Mouse (Mus musculus): ENCODE measurements around the gene Frmd8. TPM values are rescaled to one million over a fixed set of nuclear protein-coding genes. Genes with fewer than 3 reads are reported as not detected.

Frmd8 gene
- total RNA-seq (2012; rRNA removed): 20.8 and 22.8 TPM in 2 replicates
- 10 to 100 TPM in 1 of 2 experiments, not detected in 1; 34.4 TPM for polyA plus RNA-seq (2012; ENCODE audit: insufficient read depth in 1 of 2, insufficient read length in 2 of 2, low read depth in 1 of 2, low replicate concordance in 2 of 2, missing spikeins in 1 of 2)

- H3K36me3 ChIP-seq (ENCODE audit: control insufficient read depth in 1 of 2, insufficient read depth in 2 of 2, low read length in 2 of 2): peaks cover 0 to 14% of the 10 kb centered on the region in 2 experiments; a peak in 2 of 4 replicates
- peak; percentile 98 for DNase-seq (ENCODE audit: low read depth, low spot score)
- H3K27me3 ChIP-seq (ENCODE audit: control insufficient read depth in 1 of 2, insufficient read depth in 2 of 2, low read length in 2 of 2): no peaks in the 10 kb centered on the region
- H3K4me1 ChIP-seq (ENCODE audit: control insufficient read depth in 1 of 2, insufficient read depth in 2 of 2, low read length in 2 of 2): peaks cover 4 to 24% of the 10 kb centered on the region in 2 experiments
- H3K9ac ChIP-seq (ENCODE audit: control insufficient read depth, low read depth, low read length, poor library complexity, severe bottlenecking): peak within 1 kb of the TSS; percentile 90
- TF ChIP-seq USF2 (IDR thresholded peaks at IDR 0.05; ENCODE audit: borderline replicate concordance in 1 of 2, insufficient read depth in 1 of 2, low read depth in 1 of 2, low read length in 2 of 2): no peak
- peak; percentile 74 for TF ChIP-seq POLR2AphosphoS2 (IDR thresholded peaks at IDR 0.05; ENCODE audit: low read length)
- TF ChIP-seq NELFE (IDR thresholded peaks at IDR 0.05; ENCODE audit: low read depth, low read length): peak; percentile 90
- peak; percentile 63 for TF ChIP-seq MXI1 (IDR thresholded peaks at IDR 0.05; ENCODE audit: low read depth, low read length)
- no peak for TF ChIP-seq GATA1 (IDR thresholded peaks at IDR 0.05; ENCODE audit: low read depth, low read length)
- TF ChIP-seq SIN3A (IDR thresholded peaks at IDR 0.05; ENCODE audit: low read length): peak; percentile 82
- peak; percentile 81 for TF ChIP-seq NRF1 (IDR thresholded peaks at IDR 0.05; ENCODE audit: insufficient read depth, low read depth, low read length, poor library complexity, severe bottlenecking)
- TF ChIP-seq MAX (IDR thresholded peaks at IDR 0.05; ENCODE audit: low read length): peak; percentile 63
- peak; percentile 25; the same call in 1 of the 2 replicates for TF ChIP-seq MAZ (IDR thresholded peaks at IDR 0.05; ENCODE audit: low read depth, low read length)
- no peak for TF ChIP-seq MAFK (IDR thresholded peaks at IDR 0.05; ENCODE audit: borderline replicate concordance, low read depth, low read length)
- TF ChIP-seq ZMIZ1 (IDR thresholded peaks at IDR 0.05; ENCODE audit: low read depth, low read length): peak; percentile 81
- no peak for TF ChIP-seq CTCF (IDR thresholded peaks at IDR 0.05 in 2 of 3, conservative IDR thresholded peaks at IDR 0.05 in 1 of 3; ENCODE audit: control insufficient read depth in 1 of 3, insufficient read depth in 1 of 3, low read depth in 2 of 3, low read length in 3 of 3, poor library complexity in 1 of 3, severe bottlenecking in 1 of 3)
- TF ChIP-seq TBP (IDR thresholded peaks at IDR 0.05; ENCODE audit: low read depth, low read length): peak; percentile 55; the same call in 1 of the 2 replicates
- peak; percentile 64 to 78; a peak in 3 of 4 replicates for TF ChIP-seq POLR2A (IDR thresholded peaks at IDR 0.05; ENCODE audit: control insufficient read depth in 1 of 2, insufficient read depth in 1 of 2, low read depth in 1 of 2, low read length in 2 of 2, poor library complexity in 1 of 2)
- TF ChIP-seq MYC (IDR thresholded peaks at IDR 0.05; ENCODE audit: low read depth, low read length): no peak
- no peak for TF ChIP-seq RAD21 (IDR thresholded peaks at IDR 0.05; ENCODE audit: low read depth, low read length)
- 0 out of 2 replicates have a peak, but pooled peaks have one; percentile 22 for TF ChIP-seq ELF1 (IDR thresholded peaks at IDR 0.05; ENCODE audit: low read depth, low read length)
- TF ChIP-seq TAL1 (IDR thresholded peaks at IDR 0.05; ENCODE audit: low read length): no peak
- TF ChIP-seq SMC3 (IDR thresholded peaks at IDR 0.05; ENCODE audit: low read depth, low read length): no peak
- TF ChIP-seq ZC3H11A (IDR thresholded peaks at IDR 0.05; ENCODE audit: low read depth, low read length): no peak
- TF ChIP-seq MYB (IDR thresholded peaks at IDR 0.05; ENCODE audit: low read depth, low read length): no peak
- peak; percentile 42; the same call in 1 of the 2 replicates for TF ChIP-seq TCF12 (IDR thresholded peaks at IDR 0.05; ENCODE audit: low read depth, low read length)
- TF ChIP-seq E2F4 (IDR thresholded peaks at IDR 0.05; ENCODE audit: borderline replicate concordance, low read depth, low read length): no peak
- TF ChIP-seq CHD1 (IDR thresholded peaks at IDR 0.05; ENCODE audit: low read depth, low read length): no peak
- TF ChIP-seq HCFC1 (IDR thresholded peaks at IDR 0.05; ENCODE audit: low read depth, low read length): peak; percentile 70; the same call in 1 of the 2 replicates
- TF ChIP-seq GABPA (IDR thresholded peaks at IDR 0.05; ENCODE audit: low read depth, low read length): no peak
- H3K27ac ChIP-seq (ENCODE audit: control insufficient read depth, low read depth, low read length): peak within 1 kb of the TSS; percentile 39
- H3K79me2 ChIP-seq (ENCODE audit: control insufficient read depth, insufficient read depth, low read length, poor library complexity): peaks cover 20% of the 10 kb centered on the region
- H3K4me3 ChIP-seq (ENCODE audit: control insufficient read depth in 1 of 2, insufficient read depth in 1 of 2, low read depth in 2 of 2, low read length in 2 of 2): peak within 1 kb of the TSS; percentile 87 to 91
- no peaks in the 10 kb centered on the region for H3K9me3 ChIP-seq (replicated peaks; ENCODE audit: insufficient read depth, low read length)
Observed at GRCm38 (mm10) chr19:5874969-5875480, at the start of gene Frmd8. Gene Frmd8, minus strand, starts transcription at chr19:5875274.
